Mouse (Mus musculus) layer of hippocampus, adult 9-10 months (tissue): ENCODE measurements around the gene Prune2.

Experiments used
- DNase-seq: peaks from one replicate; pipeline ENCODE4 v3.0.0; 2022; ENCODE audit warnings: low spot score

Prune2 gene

DNA sequence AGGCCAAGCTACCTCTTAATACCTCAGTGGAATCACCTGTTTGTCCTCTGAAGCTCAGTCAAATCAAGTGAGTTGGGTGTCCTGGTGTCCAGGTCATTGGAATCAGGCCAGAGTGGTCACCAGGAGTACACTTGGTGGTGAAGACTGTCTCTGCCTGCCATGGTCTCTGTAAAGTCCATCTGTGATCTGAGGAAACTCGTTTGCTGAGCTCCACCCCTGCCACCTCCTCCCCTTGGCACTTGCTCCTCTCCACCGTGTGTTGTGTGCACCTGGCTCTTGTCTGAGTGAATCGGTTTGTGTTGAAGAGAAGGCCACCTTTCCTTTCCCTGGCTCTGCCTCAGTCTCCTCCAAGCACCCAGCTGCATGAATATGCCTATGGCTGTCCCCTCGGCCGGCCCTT lies 238.8 kb downstream of the Prune2 start:
- DNase-seq = no peak

DNA sequence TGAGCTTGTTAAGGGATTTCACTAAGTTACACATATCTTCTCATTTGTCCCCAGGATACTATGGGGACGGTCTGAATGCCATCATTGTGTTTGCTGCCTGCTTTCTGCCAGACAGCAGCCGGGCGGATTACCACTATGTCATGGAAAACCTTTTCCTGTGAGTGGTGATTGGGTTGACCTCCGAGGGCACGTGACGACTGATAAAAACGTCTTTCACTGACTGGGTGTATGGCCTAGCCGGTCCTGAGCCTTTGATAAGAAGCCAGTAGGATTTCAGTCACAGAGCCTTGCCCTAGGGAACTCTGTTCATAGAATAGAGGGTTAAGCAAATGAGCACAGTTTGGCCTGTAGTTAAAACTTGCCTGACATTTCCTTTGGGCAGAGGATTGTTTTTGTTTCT lies 243.1 kb downstream of the Prune2 start:
- no peak for DNase-seq

DNA sequence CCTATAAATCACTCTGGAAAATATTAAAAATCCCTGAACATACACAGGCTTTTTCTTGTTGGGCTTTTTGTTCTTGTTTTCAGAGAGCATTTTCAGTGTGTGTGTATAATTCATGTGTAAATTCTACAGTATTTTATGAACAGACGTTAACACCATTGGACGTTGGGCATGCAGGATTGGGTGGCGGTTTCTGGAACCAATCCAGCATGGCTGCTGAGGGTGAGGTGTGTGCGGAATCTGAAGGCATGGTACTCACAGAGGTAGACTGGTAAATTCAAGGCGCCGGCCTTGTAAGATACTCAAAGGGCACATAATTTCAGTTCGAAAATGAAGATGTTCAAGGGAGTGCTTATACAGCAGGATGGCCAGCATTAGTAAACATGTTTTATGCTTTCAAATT lies 251.2 kb downstream of the Prune2 start:
- DNase-seq = no peak

DNA sequence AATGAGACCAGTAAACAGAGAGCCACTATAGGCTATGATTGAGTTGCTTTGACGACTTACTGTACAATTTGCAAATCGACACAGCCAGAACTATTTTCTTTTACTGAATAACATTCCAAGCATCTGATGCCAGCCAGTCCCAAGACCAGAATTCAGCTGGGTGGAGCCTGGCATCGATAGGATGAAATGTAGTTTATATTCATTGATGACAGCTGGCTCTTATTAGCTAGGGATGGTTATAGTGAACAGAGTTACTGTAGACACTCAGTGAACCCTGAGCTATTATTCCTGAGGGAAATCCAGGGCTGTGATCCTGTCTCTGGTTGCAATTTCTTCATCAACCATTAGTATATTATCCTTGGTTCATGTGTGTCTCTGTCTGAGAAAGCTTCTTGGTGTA lies 254.6 kb downstream of the Prune2 start:
- no peak for DNase-seq

DNA sequence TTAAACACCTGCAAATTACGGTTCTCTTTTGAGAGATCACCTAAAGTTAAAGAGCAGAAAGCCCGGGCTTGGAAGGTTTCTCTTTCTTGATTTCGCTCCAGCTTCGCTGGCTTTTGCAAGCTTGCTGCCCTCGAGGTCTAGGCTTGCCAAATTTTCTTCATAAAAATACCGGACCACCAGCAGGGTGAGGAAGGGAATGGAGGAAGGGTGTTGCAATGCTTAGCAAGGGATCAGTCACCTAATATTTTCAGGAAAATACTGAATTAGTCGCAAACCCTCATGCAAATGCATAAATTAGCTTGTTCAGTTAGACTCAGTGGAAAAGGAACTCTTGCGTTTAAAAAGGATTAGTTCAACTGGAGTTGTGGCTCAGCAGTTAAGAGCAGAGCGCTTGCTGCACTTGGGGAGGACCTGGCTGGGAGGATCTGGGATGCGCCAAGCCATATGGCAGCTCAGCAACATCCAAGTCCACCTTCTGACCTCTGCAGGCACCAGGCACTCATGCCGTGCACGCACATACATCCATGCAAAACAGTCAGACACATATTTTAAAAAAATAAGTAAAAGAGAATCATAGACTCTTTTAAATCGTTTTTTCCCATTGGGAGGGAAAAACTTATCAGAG lies 259.1 kb downstream of the Prune2 start:
- DNase-seq = no peak

DNA sequence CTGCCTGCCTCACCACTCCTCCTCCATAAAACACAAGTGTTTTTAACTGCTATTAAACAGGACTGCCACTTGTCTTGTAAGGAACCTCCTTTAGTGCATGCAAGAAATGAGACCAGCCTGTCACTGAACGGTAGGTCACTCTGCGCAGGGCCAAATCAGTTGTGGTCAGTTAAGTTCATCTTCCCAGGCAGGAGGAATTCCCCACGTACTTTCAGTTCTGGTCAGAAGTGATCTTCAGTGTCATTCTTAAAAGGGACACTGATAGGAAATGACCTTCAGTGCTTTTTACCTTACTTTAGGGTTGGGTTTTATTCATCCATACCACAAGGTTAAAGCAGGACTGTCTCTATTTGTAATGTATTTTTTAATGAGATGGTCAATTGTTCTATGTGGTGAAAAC lies 262.3 kb downstream of the Prune2 start:
- no peak for DNase-seq

DNA sequence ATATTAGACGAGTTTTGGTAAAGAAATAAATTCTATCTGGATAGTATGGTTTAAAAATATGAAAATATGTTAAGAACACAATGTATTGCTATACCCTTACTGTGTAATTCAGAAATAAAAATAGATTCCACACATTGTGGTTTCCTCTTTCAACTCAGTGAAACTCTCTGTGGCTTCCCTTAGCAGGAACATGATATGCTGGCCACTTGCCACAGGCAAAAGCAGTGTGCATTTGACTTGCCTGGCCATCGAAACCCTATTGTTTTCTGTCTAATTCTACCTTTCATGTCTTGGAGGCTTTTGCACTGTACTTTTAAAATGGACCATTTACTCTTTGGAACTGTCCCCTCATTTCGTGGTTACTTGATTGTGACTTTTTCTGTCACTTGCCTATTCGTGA lies 267.9 kb downstream of the Prune2 start:
- no peak for DNase-seq

DNA sequence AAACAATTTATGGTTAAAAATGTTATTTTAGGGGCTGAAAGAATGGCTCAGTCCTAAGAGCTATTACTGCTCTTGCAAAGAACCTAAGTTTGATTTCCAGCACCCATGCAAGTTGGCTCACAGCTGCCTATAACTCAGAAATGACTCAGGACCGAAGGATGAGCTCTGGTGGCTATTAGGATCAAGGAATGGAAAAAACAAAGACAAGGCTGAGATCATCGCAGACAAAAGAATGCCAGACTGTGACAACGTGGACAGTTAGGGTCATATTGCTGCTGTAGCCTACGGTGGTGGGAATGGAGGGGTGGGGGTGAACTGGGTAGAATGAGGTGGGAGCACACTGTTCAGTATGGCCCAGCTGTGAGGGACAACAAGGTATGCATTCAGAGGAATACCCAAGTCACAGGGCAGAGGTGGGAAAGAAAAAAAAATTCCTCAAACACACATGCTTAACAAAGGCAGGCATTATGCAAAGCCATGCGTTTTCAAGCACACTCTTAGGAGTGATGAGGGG lies 269.7 kb downstream of the Prune2 start:
- no peak for DNase-seq

DNA sequence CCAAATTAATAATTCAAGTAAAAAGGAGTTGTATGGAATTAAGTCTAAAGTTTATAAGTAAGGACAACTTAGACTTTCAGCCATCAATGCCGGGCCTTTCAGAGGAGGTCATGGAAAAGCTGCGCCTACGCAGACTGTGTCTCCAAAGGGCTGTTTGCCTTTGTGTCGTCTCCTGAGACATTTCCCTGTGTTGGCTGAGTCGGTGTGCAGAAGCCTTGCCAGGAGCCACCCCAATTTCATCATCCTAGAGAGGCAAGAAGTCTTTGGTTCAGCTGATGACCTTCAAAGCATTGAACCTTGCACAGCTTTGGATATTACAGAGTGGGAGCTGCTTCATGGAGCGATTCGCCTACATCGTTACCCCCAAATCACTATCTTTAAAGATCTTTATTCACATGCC lies 270.2 kb downstream of the Prune2 start:
- DNase-seq = no peak

DNA sequence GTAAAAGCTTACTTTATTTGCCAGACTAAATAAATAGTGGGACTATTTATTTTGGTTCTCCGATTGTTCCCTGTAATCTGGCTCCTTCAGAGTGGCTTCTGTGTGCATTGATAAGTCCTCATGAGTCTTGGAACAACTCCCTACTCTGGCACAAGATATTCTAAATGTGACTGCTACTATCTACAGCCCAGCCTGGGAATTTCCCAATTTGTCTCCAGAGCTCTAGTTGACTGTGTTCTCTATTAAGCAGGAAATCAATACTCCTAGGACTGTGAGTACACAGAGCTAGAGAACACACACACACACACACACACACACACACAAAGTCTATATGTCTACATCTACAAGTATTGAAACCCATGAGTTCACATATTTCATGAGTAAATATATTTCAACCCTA lies 274.1 kb downstream of the Prune2 start:
- DNase-seq = no peak

DNA sequence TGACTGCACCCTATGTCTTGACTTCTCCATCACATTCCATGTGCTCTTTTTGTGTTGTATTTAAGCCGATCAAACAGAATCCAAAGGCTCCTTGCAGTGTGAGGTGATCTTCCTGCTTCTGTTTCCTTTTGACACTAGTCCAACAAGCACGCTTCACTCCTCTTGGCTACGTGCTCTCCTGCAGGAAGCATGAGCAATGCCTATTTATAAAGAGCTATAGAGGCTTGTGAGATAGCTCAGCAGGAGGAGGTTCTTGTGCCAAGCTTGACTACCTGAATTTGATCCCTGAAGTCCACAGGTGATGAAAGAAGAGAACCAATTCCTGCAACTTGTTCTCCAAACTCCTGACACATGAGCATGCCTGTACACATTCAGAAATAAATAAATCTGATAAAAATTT lies 282.6 kb downstream of the Prune2 start:
- no peak for DNase-seq

DNA sequence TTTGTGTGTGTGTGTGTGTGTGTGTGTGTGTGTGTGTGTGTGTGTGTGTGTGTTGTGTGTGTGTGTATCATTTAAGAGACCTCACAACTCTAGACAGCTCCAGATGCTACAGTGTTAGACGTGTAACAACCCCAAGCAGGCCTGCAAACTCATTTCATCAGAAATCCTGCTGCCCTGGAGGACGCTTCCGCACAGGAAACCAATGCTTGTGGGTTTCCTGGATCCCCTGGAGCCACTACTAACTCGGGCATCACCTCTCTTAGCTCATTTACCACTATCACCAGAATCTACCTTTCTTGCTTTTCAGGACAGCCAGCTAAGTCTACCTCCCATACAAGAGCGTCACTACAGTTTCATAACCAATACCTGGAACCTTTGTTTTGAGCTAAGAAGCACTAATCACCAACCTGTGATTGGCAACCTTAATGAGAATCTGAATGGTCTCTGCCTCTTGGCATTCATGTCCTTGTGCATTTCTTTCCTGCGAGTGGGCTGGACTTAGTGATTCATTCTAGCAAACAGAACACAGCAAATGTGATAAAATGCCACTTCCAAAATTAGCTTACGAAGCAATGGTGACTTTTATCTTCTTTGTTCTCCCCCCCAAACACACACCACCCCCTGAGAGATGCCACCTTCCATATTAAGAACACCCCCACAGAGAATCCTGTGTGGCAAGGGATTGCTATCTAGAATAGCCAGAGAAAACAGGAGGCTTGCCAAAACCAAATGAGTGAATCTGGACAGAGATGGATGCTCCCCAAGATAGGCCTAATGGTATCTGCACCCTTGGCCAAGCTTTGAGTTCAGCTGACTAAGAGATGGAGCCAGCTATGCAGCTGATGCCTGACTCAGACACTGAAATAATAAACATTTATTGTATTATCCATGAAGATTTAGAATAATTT lies 284.5 kb downstream of the Prune2 start:
- DNase-seq = no peak

DNA sequence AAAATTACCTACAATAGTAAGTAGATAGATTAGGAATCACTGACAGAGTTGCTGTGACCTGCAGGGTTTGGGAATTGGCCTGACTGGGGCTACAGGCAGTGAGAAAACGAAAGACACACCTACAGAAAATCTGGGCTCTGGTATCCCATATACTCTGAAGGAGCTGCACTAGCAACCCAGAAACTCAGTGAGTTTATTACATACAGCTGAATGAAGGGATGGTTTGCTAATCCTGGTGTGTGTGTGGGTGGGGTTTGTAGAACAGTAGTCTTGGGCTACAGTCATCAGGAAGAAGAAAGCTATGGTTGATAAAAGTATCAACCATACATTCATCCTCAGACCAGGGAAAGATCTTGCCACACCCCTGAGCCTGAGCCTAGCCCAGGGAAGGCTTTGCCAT lies 285.3 kb downstream of the Prune2 start:
- no peak for DNase-seq

DNA sequence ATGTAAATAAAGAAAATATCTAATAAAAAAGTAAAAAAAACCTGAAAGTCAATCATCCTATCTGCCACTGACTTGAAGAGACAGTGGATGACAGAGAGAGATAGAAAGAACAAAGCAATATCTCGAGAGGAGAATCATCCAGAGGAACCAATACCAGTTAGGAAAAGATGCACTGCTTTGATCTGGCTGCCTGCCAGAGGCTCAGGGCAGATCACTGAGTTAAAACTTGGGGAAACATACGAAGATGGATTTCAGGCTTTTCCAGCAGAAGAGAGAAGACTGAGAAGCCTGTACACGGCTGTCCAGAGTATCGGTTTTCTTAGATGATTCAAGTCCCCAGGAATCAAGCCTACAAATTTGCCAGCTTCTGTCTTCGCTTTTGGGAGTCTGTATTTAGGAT lies 287.0 kb downstream of the Prune2 start:
- DNase-seq = no peak

DNA sequence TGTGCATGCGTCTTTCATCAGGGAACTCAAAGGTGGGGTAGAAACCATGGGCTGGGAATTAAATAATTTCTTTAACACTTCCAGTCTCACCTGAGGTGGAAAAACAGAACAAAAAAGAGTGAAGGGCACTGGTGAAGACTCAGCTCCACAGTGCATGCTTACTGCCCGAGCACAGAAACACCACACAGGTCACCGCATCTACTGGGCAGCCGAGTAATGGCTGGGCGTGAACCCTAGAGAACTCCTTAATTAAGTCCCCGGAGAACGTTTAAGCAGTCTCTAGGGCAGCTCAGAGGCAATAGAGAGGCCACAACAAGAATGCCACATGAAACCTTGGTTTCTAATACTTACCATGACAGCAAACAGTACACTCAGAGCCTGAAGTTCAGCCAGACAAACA lies 288.6 kb downstream of the Prune2 start:
- DNase-seq = no peak

DNA sequence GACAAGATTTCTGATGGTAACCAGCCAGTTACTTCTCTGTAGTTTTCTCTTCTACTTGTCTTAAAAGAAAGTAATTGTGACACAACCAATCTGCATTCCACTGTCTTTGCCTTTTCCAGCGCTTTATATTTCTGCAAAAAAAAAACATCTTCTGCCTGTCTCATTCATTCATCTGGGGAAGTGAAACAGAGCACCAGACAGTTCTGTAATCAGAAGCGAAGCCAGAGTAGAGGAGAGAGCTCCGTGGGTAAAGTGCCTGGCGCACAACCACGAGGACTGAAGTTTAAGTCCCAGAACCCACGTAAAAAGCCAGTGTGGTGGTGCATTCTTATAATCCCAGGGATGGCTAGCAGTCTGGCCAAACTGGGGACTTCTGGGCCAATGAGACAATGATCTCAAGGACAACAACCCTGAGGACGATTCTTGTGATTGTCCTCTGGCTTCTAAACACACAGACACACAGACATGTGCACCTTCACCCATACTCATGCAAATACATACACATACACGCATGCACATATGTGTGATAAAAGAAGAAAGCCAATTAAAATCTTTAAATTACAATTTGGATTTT lies 291.5 kb downstream of the Prune2 start:
- DNase-seq = no peak

DNA sequence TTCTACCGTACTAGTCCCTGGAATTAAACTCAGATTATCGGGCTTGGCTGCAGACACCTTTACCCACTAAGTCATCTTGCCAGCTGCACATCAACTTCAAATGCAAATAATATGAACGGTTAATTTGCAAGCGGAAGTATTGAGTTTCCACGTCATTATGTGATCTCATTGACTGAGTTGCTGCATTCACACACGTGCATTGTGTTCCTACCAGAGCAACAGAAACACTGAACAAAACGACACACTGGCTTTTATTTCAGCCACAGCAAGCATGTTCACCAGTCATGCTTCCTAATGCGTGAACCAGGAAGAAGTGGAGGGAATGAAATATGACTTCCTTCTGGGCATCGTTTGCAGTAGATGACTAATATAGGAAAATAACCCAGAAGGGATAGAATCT lies 293.8 kb downstream of the Prune2 start:
- no peak for DNase-seq

DNA sequence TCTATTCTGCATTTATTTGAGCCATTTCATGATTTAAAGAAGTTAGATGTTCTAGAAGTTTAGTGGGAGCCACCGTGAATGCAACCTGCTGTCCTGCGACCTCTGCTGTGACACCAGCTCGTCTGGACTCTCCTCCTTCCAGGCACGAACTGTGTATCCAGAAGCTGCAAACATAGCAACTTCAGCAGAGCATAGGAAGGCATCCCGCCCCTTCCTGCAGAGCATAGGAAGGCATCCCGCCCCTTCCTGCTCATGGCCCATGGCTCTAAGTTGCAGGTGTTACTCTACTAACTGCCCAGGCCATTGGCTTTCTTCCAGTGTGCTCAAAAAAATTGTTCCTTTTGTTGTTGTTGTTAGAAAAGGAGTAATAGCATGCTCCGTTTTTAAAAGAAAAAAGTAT lies 294.9 kb downstream of the Prune2 start:
- no peak for DNase-seq

DNA sequence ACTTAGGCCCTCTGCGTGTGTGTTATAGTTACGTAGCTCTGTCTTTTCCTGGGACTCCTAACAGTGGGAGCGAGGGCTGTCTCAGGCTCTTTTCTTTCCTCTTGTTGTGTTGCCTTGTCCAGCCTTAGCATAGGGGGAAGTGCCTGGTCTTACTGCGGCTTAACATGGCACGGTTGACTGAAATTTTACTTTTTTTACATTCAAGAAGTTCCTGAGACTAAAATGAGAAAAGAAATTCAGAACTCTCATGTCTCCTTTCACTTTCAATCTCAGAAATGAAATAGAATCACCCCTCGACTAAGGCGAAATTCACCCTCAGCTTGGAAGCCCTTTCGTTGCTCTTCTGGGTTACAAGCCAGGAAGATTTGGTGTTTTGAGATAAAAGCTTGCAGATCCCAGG lies 295.5 kb downstream of the Prune2 start:
- DNase-seq = no peak

DNA sequence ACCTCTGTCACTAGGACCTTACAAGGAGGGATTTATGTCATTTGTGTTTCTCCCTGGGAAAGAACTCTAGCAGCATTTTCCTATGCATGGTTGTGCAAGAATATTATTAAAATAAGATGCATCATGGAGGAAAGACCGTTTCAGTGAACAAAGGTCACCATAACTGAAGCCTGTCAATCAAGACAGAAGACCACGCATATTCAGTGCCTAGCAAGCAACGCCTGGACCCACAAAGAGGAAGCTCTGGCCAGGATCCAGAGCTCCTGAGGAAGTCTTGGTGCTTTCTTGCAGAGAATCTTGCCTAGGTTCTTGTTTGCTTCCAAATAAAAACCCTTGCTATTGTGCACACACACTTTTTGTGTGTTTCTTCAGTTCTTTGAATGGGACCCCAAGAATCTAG lies 296.9 kb downstream of the Prune2 start:
- no peak for DNase-seq

DNA sequence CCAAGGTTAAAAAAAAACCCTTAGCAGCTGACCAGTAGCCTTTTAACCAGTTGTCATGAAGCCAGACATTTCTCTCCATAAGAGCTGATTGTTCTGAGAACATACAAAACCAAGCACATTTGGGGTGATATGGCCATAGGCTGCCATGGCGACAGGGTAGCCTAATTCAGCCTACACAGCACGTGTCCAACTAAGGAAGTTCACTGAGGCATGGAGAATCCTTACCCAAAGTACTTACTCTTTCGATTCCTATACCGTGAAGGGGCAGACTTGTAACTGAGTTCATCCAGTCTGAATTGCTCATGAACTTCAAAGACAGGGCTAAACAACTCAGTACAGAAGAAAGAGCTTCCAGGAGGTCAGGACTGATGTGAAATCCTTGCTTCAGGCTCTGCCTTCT lies 299.6 kb downstream of the Prune2 start:
- DNase-seq = no peak

DNA sequence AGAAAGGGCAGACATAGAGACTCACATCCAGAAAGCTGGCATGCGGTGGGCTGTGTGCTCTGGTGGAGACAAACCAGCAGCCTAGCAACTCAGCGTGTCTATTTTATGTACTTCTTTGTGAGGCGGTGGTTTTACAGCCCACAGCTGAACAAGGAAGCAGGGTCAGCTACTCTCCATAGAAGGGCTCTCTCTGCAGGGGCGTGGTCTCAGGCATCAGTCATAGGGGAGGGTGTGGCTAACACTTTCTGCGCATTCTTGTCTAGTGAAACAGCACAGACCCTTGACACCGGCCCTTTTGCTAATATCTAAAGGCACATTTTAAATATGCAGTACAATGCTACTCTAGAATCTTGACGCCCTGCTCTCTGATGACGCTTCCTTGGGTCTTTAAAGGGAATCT lies 300.5 kb downstream of the Prune2 start:
- DNase-seq = no peak

DNA sequence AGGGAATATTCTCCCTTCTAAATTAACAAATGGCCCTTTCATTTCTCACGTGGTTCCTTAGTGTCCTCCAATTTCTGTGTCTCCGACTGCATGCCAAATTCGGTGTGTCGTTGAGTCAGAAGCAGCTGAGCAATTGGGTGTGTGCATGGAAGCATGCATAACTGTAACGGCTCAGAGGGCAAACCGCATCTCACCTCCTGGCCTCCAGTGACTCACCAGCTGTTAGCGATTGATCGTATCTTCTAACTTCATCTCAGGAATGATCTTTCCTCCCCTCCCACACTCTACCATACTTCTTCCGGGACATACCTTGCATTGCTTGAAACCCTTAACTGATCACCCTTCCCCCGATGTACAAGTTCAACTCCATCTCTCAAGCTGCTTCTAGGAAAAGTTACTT lies 300.9 kb downstream of the Prune2 start:
- DNase-seq = no peak
